Mouse (Mus musculus): ENCODE results near the gene Tgif2.
"Not testable (repeated sequence)": the region's sequence is repeated elsewhere in the genome, so short reads cannot be mapped to it uniquely, and the experiment has no call there.

The Tgif2 gene

GRCm38 (mm10) chr2:156874760-156875510, 35.1 kb downstream of the Tgif2 start:
- DNase-seq (ENCODE audit: low read depth) = no peak

DNA sequence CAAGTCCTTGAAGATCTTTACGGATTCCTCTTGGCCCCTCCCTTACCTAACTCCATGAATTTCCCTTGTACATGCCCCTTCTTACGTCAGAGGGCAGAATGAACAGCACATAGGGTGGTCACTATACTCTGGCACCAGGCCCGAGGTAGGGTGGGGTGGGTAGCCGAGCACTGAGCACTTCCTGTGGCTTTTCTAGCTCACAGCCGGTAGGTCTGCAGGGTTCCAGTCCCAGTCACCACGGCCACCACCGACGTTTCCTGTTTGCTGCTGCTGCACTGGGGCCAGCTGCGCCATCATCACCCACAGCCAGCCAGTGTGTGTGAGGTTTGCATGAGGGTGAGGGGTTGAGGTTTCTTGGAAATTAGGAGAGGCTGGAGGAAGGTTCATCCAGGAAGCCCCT, 37.9 kb downstream of the Tgif2 start:
- no peak for DNase-seq (ENCODE audit: low read depth)

DNA sequence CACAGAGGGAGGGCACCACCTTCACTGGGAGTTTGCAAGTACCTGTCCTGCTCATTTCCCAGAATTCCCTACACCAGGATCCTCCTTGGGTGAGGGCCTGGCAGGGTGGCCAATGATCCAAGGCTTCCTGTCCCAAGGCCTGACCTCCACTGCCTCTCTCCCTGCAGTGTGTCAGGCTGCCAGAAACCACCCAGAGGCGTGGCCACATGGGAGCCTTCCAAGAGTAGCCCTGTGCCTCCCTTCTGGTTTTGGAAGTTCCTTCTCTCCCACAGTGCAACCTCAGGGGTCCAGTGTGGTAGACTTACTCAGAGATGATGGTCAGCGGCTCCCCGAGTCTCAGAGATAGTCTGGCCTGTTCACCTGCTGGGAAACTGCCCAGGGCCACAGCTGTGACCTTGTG, 39.7 kb downstream of the Tgif2 start:
- no peak for DNase-seq (ENCODE audit: low read depth)

- DNase-seq (ENCODE audit: low read depth) = no peak
These were observed 42.7 kb downstream of the Tgif2 start for GRCm38 (mm10) chr2:156882431-156883001.

GRCm38 (mm10) chr2:156884396-156885211, 44.8 kb downstream of the Tgif2 start:
- DNase-seq (ENCODE audit: low read depth) = no peak

DNA sequence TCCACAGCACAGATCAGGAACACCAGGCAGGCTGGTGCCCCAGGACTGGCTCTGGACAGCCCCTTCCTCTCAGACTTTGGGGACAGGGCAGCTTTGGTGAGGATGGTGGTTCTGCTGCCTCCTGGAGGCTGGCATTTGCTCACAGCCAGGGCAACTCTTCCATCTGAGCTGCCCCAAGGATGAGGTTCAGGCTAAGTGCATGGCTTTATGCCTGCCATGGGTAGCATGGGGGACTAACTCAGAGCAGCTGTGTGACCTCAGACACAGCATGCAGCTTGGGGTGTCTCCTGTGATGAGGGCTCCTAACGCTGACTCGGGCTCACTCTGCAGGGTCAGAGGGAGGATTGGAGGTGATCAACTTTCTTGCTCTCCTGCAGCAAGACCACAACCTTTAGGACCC, 45.9 kb downstream of the Tgif2 start:
- not testable (repeated sequence) for DNase-seq (ENCODE audit: low read depth)

GRCm38 (mm10) chr2:156886084-156886631, 46.4 kb downstream of the Tgif2 start:
- no peak for DNase-seq (ENCODE audit: low read depth)

DNA sequence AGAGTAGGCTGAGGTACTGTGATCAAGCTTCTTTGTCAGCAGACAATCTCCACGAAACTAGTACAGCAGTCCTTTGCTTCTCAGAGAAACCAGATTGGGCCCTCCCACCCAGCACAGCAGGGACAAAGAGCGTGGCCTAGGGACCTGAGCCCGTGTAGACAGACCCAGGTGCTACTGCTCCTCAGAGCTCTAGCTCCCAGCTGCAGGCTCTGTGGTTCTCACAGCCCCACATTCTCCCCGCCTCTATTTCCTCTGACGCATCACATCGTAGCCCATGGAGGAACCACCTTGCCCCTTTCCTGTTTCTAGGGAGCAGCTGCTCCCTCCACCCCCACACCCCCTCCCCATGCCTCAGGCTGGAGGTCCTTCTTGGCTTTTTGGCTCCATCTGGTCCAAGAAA, 47.2 kb downstream of the Tgif2 start, which contains the start of gene Sla2:
Sla2 (minus strand) TSS at position 176 of the 400 bp plus-strand sequence.
- no peak for DNase-seq (ENCODE audit: low read depth)

- no peak for DNase-seq (ENCODE audit: low read depth)
These were observed 48.7 kb downstream of the Tgif2 start for GRCm38 (mm10) chr2:156888490-156888889.

- no peak for DNase-seq (ENCODE audit: low read depth)
These were observed 52.4 kb downstream of the Tgif2 start for GRCm38 (mm10) chr2:156892240-156892639.

- DNase-seq (ENCODE audit: low read depth) = no peak
These were observed 53.0 kb downstream of the Tgif2 start for GRCm38 (mm10) chr2:156892821-156893220.

DNA sequence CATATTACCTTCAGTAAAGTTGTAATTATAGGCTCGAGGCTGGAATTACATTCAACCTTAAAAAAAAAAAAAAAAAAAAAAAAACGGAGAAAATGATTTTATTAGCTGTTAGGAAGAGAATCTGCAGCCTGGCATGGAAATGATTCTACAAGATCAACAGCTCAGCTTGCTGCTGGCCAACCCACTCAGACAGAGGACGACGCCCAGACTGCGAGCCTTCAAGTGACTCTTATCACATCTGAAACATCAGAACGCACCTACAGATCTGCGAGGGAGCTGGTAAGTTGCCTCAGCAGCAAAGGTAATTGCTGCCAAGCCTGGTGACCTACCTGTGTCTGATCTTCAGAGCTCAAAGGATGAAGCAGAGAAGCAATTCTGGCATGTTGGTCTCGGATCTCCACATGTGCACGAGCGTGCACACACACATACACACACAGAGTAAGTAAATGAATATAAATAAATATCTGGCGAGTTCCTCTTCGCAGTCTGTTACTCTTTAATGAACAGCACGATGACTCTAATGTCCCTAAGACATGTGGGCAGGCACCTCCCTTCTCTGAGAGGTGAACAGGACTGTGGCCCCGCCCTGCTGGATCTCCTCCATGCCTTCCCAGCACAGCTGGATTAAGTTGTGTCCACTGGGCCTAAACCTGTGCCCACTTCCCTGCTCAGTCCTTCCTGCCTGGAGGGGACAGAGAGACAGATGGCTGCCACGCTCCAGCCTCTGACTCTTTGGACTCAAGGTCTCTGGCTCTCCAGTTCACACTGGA, 54.9 kb downstream of the Tgif2 start:
- DNase-seq (ENCODE audit: low read depth) = no peak

GRCm38 (mm10) chr2:156896384-156896914, 56.6 kb downstream of the Tgif2 start:
- no peak for DNase-seq (ENCODE audit: low read depth)

- no peak for DNase-seq (ENCODE audit: low read depth)
These were observed 57.2 kb downstream of the Tgif2 start for GRCm38 (mm10) chr2:156897034-156897433.

- no peak for DNase-seq (ENCODE audit: low read depth)
These were observed 58.6 kb downstream of the Tgif2 start for GRCm38 (mm10) chr2:156898374-156898773.

- DNase-seq (ENCODE audit: low read depth) = no peak
These were observed 59.4 kb downstream of the Tgif2 start for GRCm38 (mm10) chr2:156899184-156899583.

GRCm38 (mm10) chr2:156901344-156901743, 61.5 kb downstream of the Tgif2 start:
- DNase-seq (ENCODE audit: low read depth) = no peak

- no peak for DNase-seq (ENCODE audit: low read depth)
These were observed 62.1 kb downstream of the Tgif2 start for GRCm38 (mm10) chr2:156901883-156902282.

- not testable (repeated sequence) for DNase-seq (ENCODE audit: low read depth)
These were observed 62.6 kb downstream of the Tgif2 start for GRCm38 (mm10) chr2:156902411-156902810.

DNA sequence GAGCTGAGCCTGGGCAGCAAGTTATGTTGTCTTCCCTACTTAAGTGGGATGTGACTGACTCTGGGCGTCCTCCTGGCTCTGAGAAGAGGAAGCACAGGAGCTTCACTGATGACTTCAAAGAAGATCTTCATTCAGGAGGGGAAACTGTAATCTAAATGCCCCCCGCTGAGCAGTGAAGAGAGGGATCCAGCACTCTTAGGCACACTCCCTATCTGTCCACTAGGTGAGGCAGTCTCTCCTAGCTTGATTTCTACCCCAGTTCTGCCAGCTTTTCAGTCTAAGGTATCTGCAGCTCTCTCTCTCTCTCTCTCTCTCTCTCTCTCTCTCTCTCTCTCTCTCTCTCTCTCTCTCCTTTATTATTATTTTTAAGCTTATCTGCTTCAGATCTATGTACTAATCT, 63.6 kb downstream of the Tgif2 start:
- DNase-seq (ENCODE audit: low read depth) = no peak

All from fibroblast of lung, adult 2 months (primary cell).